Mouse (Mus musculus): ENCODE results near the gene Vac14. TPM values are rescaled to one million over a fixed set of nuclear protein-coding genes. Genes with fewer than 3 reads are reported as not detected.
"Not testable (repeated sequence)": the region's sequence is repeated elsewhere in the genome, so short reads cannot be mapped to it uniquely, and the experiment has no call there.

Vac14 gene
- polyA plus RNA-seq, 1 experiment from 2014 or later = 35.5 TPM

GRCm38 (mm10) chr8:110667590-110668177, 49.3 kb downstream of the Vac14 start:
- H3K36me3 ChIP-seq (ENCODE audit: control insufficient read depth, insufficient read depth, low read length); H3K27ac ChIP-seq (ENCODE audit: low read depth, low read length); H3K4me3 ChIP-seq (ENCODE audit: low read depth, low read length); DNase-seq (ENCODE audit: low spot score); H3K9me3 ChIP-seq (ENCODE audit: control insufficient read depth, low read length); H3K4me2 ChIP-seq (ENCODE audit: low read depth); ATAC-seq (ENCODE audit: insufficient read depth, low FRiP score, low TSS enrichment); H3K27me3 ChIP-seq (ENCODE audit: control insufficient read depth, insufficient read depth, low read length); H3K9ac ChIP-seq (ENCODE audit: low read length); H3K4me1 ChIP-seq (ENCODE audit: control insufficient read depth, insufficient read depth, low read length): not testable (repeated sequence)
- WGBS = 87% methylated on average over 8 of the region's 8 CpGs

DNA sequence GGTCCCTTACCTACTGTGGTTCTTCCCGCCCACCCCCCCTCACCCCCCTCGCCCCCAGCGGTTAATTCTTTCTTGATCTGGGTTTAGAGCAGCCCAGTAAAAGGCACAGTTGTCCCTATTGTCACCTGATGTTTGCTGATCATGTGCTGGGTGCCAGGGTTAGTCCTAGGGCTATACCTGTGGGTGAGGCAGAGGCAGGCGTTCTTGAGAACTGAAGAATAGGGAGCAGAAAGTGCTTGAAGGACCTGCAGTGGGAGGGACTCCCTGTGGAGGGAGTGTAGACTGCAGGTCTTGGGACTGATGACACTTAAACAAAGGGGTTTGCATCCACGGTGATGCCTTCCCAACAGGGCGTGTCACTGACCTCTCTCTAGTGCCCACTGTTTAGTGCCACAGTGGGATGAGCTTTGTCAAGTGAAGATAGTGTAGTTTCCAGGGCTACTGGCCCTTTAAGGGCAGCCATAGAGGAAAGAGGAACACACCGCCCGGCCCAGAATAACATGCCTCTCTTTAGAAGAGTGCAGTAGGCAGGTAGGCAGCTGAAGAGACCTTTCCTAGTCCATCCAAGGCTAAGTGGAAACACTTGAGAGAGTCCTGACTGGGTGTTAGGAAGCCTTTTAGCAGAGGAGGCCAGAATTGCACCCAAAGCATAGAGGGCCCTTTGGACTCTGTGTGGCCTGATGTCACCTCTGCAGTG, 51.7 kb downstream of the Vac14 start:
- DNase-seq (ENCODE audit: low spot score) (no peak), ATAC-seq (ENCODE audit: insufficient read depth, low FRiP score, low TSS enrichment) (no peak)
- H3K4me3 ChIP-seq (ENCODE audit: low read depth, low read length) = no peak overlapping the region
- H3K4me2 ChIP-seq (ENCODE audit: low read depth) = no peak overlapping the region
- WGBS = 74% methylated on average over 8 of the region's 8 CpGs
- peaks cover 4% of the 10 kb centered on the region; the same call in 1 of the 2 replicates for H3K36me3 ChIP-seq (ENCODE audit: control insufficient read depth, insufficient read depth, low read length)
- no peak overlapping the region for H3K27ac ChIP-seq (ENCODE audit: low read depth, low read length)
- no peaks in the 10 kb centered on the region for H3K27me3 ChIP-seq (ENCODE audit: control insufficient read depth, insufficient read depth, low read length)
- H3K9me3 ChIP-seq (ENCODE audit: control insufficient read depth, low read length) = no peaks in the 10 kb centered on the region
- no peaks in the 10 kb centered on the region for H3K4me1 ChIP-seq (ENCODE audit: control insufficient read depth, insufficient read depth, low read length)
- H3K9ac ChIP-seq (ENCODE audit: low read length) = no peak overlapping the region

GRCm38 (mm10) chr8:110671309-110671708, 52.9 kb downstream of the Vac14 start:
- H3K27me3 ChIP-seq (ENCODE audit: control insufficient read depth, insufficient read depth, low read length) = no peaks in the 10 kb centered on the region
- peaks cover 4% of the 10 kb centered on the region; the same call in 1 of the 2 replicates for H3K36me3 ChIP-seq (ENCODE audit: control insufficient read depth, insufficient read depth, low read length)
- H3K27ac ChIP-seq (ENCODE audit: low read depth, low read length) = no peak overlapping the region
- 94% methylated on average over 6 of the region's 6 CpGs for WGBS
- ATAC-seq (ENCODE audit: insufficient read depth, low FRiP score, low TSS enrichment) (no peak), DNase-seq (ENCODE audit: low spot score) (no peak)
- H3K9ac ChIP-seq (ENCODE audit: low read length) = no peak overlapping the region
- H3K4me2 ChIP-seq (ENCODE audit: low read depth) = no peak overlapping the region
- no peaks in the 10 kb centered on the region for H3K9me3 ChIP-seq (ENCODE audit: control insufficient read depth, low read length)
- no peaks in the 10 kb centered on the region for H3K4me1 ChIP-seq (ENCODE audit: control insufficient read depth, insufficient read depth, low read length)
- no peak overlapping the region for H3K4me3 ChIP-seq (ENCODE audit: low read depth, low read length)

DNA sequence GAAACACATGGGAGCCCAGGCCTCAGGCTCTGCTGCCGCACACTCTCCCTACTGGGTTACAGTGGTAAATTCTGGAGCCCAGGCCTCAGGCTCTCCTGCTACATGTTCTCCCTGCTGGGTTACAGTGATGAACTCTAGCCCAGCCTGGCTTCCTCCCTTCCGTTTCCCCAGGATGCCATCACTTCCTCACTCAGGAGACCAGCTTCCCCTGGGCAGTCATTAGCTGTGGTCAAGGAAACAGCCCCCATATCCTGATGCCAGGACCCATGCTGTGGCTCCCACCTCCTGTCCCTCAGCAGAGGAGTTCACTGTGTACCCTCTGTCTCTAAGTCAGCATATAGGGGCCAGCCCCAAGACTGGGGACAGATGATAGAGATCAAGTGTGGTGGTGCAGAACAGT, 53.7 kb downstream of the Vac14 start:
- Histone ChIP-seq H3K4me3 (ENCODE audit: low read depth, low read length) (no peak overlapping the region), H3K27me3 (ENCODE audit: control insufficient read depth, insufficient read depth, low read length) (no peaks in the 10 kb centered on the region), H3K9me3 (ENCODE audit: control insufficient read depth, low read length) (no peaks in the 10 kb centered on the region), H3K9ac (ENCODE audit: low read length) (no peak overlapping the region), H3K36me3 (ENCODE audit: control insufficient read depth, insufficient read depth, low read length) (peaks cover 4% of the 10 kb centered on the region; the same call in 1 of the 2 replicates), H3K27ac (ENCODE audit: low read depth, low read length) (no peak overlapping the region), H3K4me2 (ENCODE audit: low read depth) (no peak overlapping the region), H3K4me1 (ENCODE audit: control insufficient read depth, insufficient read depth, low read length) (no peaks in the 10 kb centered on the region)
- ATAC-seq (ENCODE audit: insufficient read depth, low FRiP score, low TSS enrichment) = no peak
- 86% methylated on average over 2 of the region's 2 CpGs for WGBS
- no peak for DNase-seq (ENCODE audit: low spot score)

GRCm38 (mm10) chr8:110673168-110673567, 54.8 kb downstream of the Vac14 start:
- no peak for DNase-seq (ENCODE audit: low spot score)
- Histone ChIP-seq H3K27ac (ENCODE audit: low read depth, low read length) (no peak overlapping the region), H3K4me1 (ENCODE audit: control insufficient read depth, insufficient read depth, low read length) (no peaks in the 10 kb centered on the region), H3K4me2 (ENCODE audit: low read depth) (no peak overlapping the region), H3K36me3 (ENCODE audit: control insufficient read depth, insufficient read depth, low read length) (peaks cover 4% of the 10 kb centered on the region; the same call in 1 of the 2 replicates), H3K9ac (ENCODE audit: low read length) (no peak overlapping the region), H3K9me3 (ENCODE audit: control insufficient read depth, low read length) (no peaks in the 10 kb centered on the region), H3K27me3 (ENCODE audit: control insufficient read depth, insufficient read depth, low read length) (no peaks in the 10 kb centered on the region), H3K4me3 (ENCODE audit: low read depth, low read length) (no peak overlapping the region)
- 76% methylated on average over 2 of the region's 2 CpGs for WGBS
- ATAC-seq (ENCODE audit: insufficient read depth, low FRiP score, low TSS enrichment) = no peak

DNA sequence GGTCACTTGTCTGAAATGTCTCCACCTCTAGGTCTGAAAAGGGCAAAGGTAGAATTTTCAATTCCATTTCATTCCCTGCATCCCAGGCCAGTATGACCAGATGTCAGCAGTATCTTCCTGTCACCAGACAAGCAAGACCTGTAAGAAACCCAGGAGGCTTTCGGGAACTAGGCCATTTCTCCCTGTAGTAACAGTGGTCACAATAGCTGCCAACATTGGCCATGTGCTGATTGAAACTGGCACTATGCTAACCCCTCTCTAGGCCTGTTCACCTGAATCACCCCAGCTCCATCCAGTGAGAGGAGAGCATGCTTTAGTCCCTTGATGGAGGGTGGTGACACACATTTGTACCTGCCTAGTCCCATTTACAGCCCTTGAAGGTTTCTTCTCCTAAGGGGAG, 56.2 kb downstream of the Vac14 start:
- no peak for DNase-seq (ENCODE audit: low spot score)
- no peaks in the 10 kb centered on the region for H3K9me3 ChIP-seq (ENCODE audit: control insufficient read depth, low read length)
- H3K36me3 ChIP-seq (ENCODE audit: control insufficient read depth, insufficient read depth, low read length) = peaks cover 4% of the 10 kb centered on the region; the same call in 1 of the 2 replicates
- H3K9ac ChIP-seq (ENCODE audit: low read length) = no peak overlapping the region
- no peak overlapping the region for H3K4me3 ChIP-seq (ENCODE audit: low read depth, low read length)
- no peak overlapping the region for H3K27ac ChIP-seq (ENCODE audit: low read depth, low read length)
- H3K4me1 ChIP-seq (ENCODE audit: control insufficient read depth, insufficient read depth, low read length) = no peaks in the 10 kb centered on the region
- H3K27me3 ChIP-seq (ENCODE audit: control insufficient read depth, insufficient read depth, low read length) = no peaks in the 10 kb centered on the region
- 91% methylated on average over 1 of the region's 1 CpGs for WGBS
- no peak for ATAC-seq (ENCODE audit: insufficient read depth, low FRiP score, low TSS enrichment)
- no peak overlapping the region for H3K4me2 ChIP-seq (ENCODE audit: low read depth)

DNA sequence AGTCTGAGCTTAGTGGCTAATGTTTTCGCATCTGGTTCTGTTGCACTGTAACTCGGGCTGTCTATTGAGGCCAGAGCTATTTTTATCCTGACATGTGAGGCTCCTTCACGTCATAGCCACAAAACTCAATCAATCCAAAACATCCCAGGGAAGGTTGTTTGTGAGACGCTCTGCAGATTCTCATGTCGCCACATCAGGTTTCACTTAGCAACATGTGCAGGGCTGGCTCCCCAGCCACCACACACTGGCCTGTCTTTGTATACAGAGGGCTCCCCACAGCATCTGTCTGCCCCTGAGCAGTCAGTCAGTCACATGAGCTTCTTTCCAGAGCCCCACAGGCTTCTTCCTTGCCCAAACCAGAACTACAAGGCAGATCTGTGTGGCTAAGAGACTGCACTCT, 58.3 kb downstream of the Vac14 start:
- Histone ChIP-seq H3K4me3 (ENCODE audit: low read depth, low read length) (no peak overlapping the region), H3K27ac (ENCODE audit: low read depth, low read length) (no peak overlapping the region), H3K4me1 (ENCODE audit: control insufficient read depth, insufficient read depth, low read length) (no peaks in the 10 kb centered on the region), H3K36me3 (ENCODE audit: control insufficient read depth, insufficient read depth, low read length) (peaks cover 2% of the 10 kb centered on the region; the same call in 1 of the 2 replicates), H3K9ac (ENCODE audit: low read length) (no peak overlapping the region), H3K4me2 (ENCODE audit: low read depth) (no peak overlapping the region), H3K9me3 (ENCODE audit: control insufficient read depth, low read length) (no peaks in the 10 kb centered on the region), H3K27me3 (ENCODE audit: control insufficient read depth, insufficient read depth, low read length) (no peaks in the 10 kb centered on the region)
- ATAC-seq (ENCODE audit: insufficient read depth, low FRiP score, low TSS enrichment) (no peak), DNase-seq (ENCODE audit: low spot score) (peak; percentile 25)
- 80% methylated on average over 5 of the region's 5 CpGs for WGBS

- H3K4me3 ChIP-seq (ENCODE audit: low read depth, low read length) = no peak overlapping the region
- no peaks in the 10 kb centered on the region for H3K4me1 ChIP-seq (ENCODE audit: control insufficient read depth, insufficient read depth, low read length)
- ATAC-seq (ENCODE audit: insufficient read depth, low FRiP score, low TSS enrichment) (no peak), DNase-seq (ENCODE audit: low spot score) (no peak)
- peaks cover 2% of the 10 kb centered on the region; the same call in 1 of the 2 replicates for H3K36me3 ChIP-seq (ENCODE audit: control insufficient read depth, insufficient read depth, low read length)
- 98% methylated on average over 5 of the region's 5 CpGs for WGBS
- H3K4me2 ChIP-seq (ENCODE audit: low read depth) = no peak overlapping the region
- H3K9ac ChIP-seq (ENCODE audit: low read length) = no peak overlapping the region
- H3K27me3 ChIP-seq (ENCODE audit: control insufficient read depth, insufficient read depth, low read length) = no peaks in the 10 kb centered on the region
- H3K9me3 ChIP-seq (ENCODE audit: control insufficient read depth, low read length) = no peaks in the 10 kb centered on the region
- H3K27ac ChIP-seq (ENCODE audit: low read depth, low read length) = no peak overlapping the region
Measured at GRCm38 (mm10) chr8:110677174-110677660, 58.8 kb downstream of the Vac14 start.

- H3K36me3 ChIP-seq (ENCODE audit: control insufficient read depth, insufficient read depth, low read length) = peaks cover 2% of the 10 kb centered on the region; the same call in 1 of the 2 replicates
- no peaks in the 10 kb centered on the region for H3K9me3 ChIP-seq (ENCODE audit: control insufficient read depth, low read length)
- DNase-seq (ENCODE audit: low spot score) (no peak), ATAC-seq (ENCODE audit: insufficient read depth, low FRiP score, low TSS enrichment) (no peak)
- H3K9ac ChIP-seq (ENCODE audit: low read length) = no peak overlapping the region
- no peak overlapping the region for H3K4me2 ChIP-seq (ENCODE audit: low read depth)
- H3K4me1 ChIP-seq (ENCODE audit: control insufficient read depth, insufficient read depth, low read length) = no peaks in the 10 kb centered on the region
- H3K27me3 ChIP-seq (ENCODE audit: control insufficient read depth, insufficient read depth, low read length) = no peaks in the 10 kb centered on the region
- no peak overlapping the region for H3K4me3 ChIP-seq (ENCODE audit: low read depth, low read length)
- no peak overlapping the region for H3K27ac ChIP-seq (ENCODE audit: low read depth, low read length)
- WGBS = 45% methylated on average over 3 of the region's 3 CpGs
Measured at GRCm38 (mm10) chr8:110678989-110679388, 60.6 kb downstream of the Vac14 start.

Measured in neural tube, embryonic 11.5 days (tissue).